Mouse (Mus musculus): Measurements from ENCODE around the gene Csmd2.

Csmd2 gene

GRCm38 (mm10) chr4:128422486-128422885 is 434.8 kb downstream of the Csmd2 start:
- no peak for DNase-seq

GRCm38 (mm10) chr4:128425339-128425738 is 437.7 kb downstream of the Csmd2 start:
- DNase-seq = no peak

GRCm38 (mm10) chr4:128427261-128428030 is 439.8 kb downstream of the Csmd2 start:
- no peak for DNase-seq

GRCm38 (mm10) chr4:128428303-128429107 is 440.8 kb downstream of the Csmd2 start:
- DNase-seq = no peak

GRCm38 (mm10) chr4:128429591-128429990 is 441.9 kb downstream of the Csmd2 start:
- no peak for DNase-seq

GRCm38 (mm10) chr4:128440550-128440949 is 452.9 kb downstream of the Csmd2 start:
- DNase-seq = no peak

- no peak for DNase-seq
These were observed 453.6 kb downstream of the Csmd2 start for GRCm38 (mm10) chr4:128441228-128441627.

- DNase-seq = peak; percentile 36
These were observed 455.1 kb downstream of the Csmd2 start for GRCm38 (mm10) chr4:128442791-128443190.

- no peak for DNase-seq
These were observed 458.0 kb downstream of the Csmd2 start for GRCm38 (mm10) chr4:128445514-128446260.

GRCm38 (mm10) chr4:128448831-128449431 is 461.3 kb downstream of the Csmd2 start:
- DNase-seq = peak; percentile 80

- DNase-seq = peak; percentile 52
These were observed 462.5 kb downstream of the Csmd2 start for GRCm38 (mm10) chr4:128450137-128450536.

GRCm38 (mm10) chr4:128450974-128451373 is 463.3 kb downstream of the Csmd2 start:
- peak; percentile 65 for DNase-seq

- no peak for DNase-seq
These were observed 463.7 kb downstream of the Csmd2 start for GRCm38 (mm10) chr4:128451383-128451794.

- no peak for DNase-seq
These were observed 479.1 kb downstream of the Csmd2 start for GRCm38 (mm10) chr4:128466708-128467107.

GRCm38 (mm10) chr4:128468040-128468439 is 480.4 kb downstream of the Csmd2 start:
- no peak for DNase-seq

- no peak for DNase-seq
These were observed 488.6 kb downstream of the Csmd2 start for GRCm38 (mm10) chr4:128476249-128476648.

- DNase-seq = no peak
These were observed 496.2 kb downstream of the Csmd2 start for GRCm38 (mm10) chr4:128483891-128484290.

GRCm38 (mm10) chr4:128484679-128485078 is 497.0 kb downstream of the Csmd2 start:
- DNase-seq = no peak

GRCm38 (mm10) chr4:128489521-128490100 is 502.0 kb downstream of the Csmd2 start:
- DNase-seq = peak; percentile 23

GRCm38 (mm10) chr4:128492055-128492454 is 504.4 kb downstream of the Csmd2 start:
- peak; percentile 15 for DNase-seq

- DNase-seq = no peak
These were observed 512.3 kb downstream of the Csmd2 start for GRCm38 (mm10) chr4:128499980-128500379.

GRCm38 (mm10) chr4:128506878-128507277 is 519.2 kb downstream of the Csmd2 start:
- no peak for DNase-seq
